Mouse (Mus musculus) C2C12 (cell line): ENCODE data around the gene Cldn10. TPM values are rescaled to one million over a fixed set of nuclear protein-coding genes. Genes with fewer than 3 reads are reported as not detected.

ENCODE experiments used
- H3K27me3 ChIP-seq: one replicate; pipeline ENCODE4 v1.6.1; 2011; ENCODE audit not compliant: control insufficient read depth, insufficient read depth, insufficient read length
- H3K36me3 ChIP-seq: one replicate; pipeline ENCODE4 v1.6.1; 2011; ENCODE audit not compliant: control insufficient read depth, insufficient read depth
- H3K4me3 ChIP-seq: one replicate; pipeline ENCODE4 v1.5.1; 2011; ENCODE audit warnings: mild to moderate bottlenecking, control low read depth; ENCODE audit not compliant: poor library complexity, insufficient read depth, severe bottlenecking
- H3K79me2 ChIP-seq: one replicate; pipeline ENCODE4 v1.6.1; 2011; ENCODE audit not compliant: control insufficient read depth, insufficient read depth
- H3K79me3 ChIP-seq: one replicate; pipeline ENCODE4 v1.6.1; 2011; ENCODE audit warnings: low read depth, control low read depth
- H3ac ChIP-seq: one replicate; pipeline ENCODE3; 2011; ENCODE audit warnings: low read depth; ENCODE audit not compliant: control insufficient read depth, insufficient read length
- CEBPB ChIP-seq: IDR thresholded peaks from one replicate; pipeline ENCODE4 v1.6.1; 2011; ENCODE audit warnings: low read depth, mild to moderate bottlenecking, control low read depth, moderate library complexity
- CTCF ChIP-seq: IDR thresholded peaks from one replicate; pipeline ENCODE4 v1.5.1; 2011; ENCODE audit not compliant: control insufficient read depth, insufficient read depth, insufficient read length
- MAX ChIP-seq: IDR thresholded peaks from one replicate; pipeline ENCODE4 v1.6.1; 2011; ENCODE audit warnings: mild to moderate bottlenecking, control low read depth
- MYOG ChIP-seq: IDR thresholded peaks from one replicate; pipeline ENCODE4 v1.6.1; 2011; ENCODE audit not compliant: control insufficient read depth, insufficient read length; ENCODE audit errors: extremely low read depth
- polyA plus RNA-seq: library from polyadenylated mRNA; unstranded; fragments of >200 nt; fragmentation: generic; extraction: Trizol; gene quantifications from one replicate; pipeline ENCODE4 v1.2.1, GENCODE M21; 2012; ENCODE audit warnings: missing spikeins

Cldn10 gene
- polyA plus RNA-seq, 1 experiment = not detected

GRCm38 (mm10) chr14:118922251-118922650 is 134.5 kb downstream of the Cldn10 start:
- Histone ChIP-seq H3K79me3 (no peaks in the 10 kb centered on the region), H3ac (no peak overlapping the region), H3K79me2 (no peaks in the 10 kb centered on the region), H3K36me3 (peaks cover 11% of the 10 kb centered on the region), H3K27me3 (no peaks in the 10 kb centered on the region), H3K4me3 (no peak overlapping the region)
- TF ChIP-seq CTCF = no peak

GRCm38 (mm10) chr14:118922667-118923184 is 135.0 kb downstream of the Cldn10 start:
- H3K79me3 ChIP-seq = no peaks in the 10 kb centered on the region
- TF ChIP-seq MAX = no peak
- no peak for TF ChIP-seq CEBPB
- TF ChIP-seq MYOG = no peak

More at GRCm38 (mm10) chr14:118922667-118923184, 135.0 kb downstream of the Cldn10 start:
- H3K27me3 ChIP-seq = no peaks in the 10 kb centered on the region
- H3ac ChIP-seq = no peak overlapping the region
- H3K79me2 ChIP-seq = no peaks in the 10 kb centered on the region
- no peak overlapping the region for H3K4me3 ChIP-seq
- H3K36me3 ChIP-seq = peaks cover 11% of the 10 kb centered on the region

Other genes with a start within 250 kb of the Cldn10 start
- 9.0 TPM for gene Abcc4, start 81.7 kb upstream of the Cldn10 start, polyA plus RNA-seq
- 4.7 TPM for gene Dzip1, start 137.6 kb downstream of the Cldn10 start, polyA plus RNA-seq
- 11.4 TPM for gene Dnajc3, start 150.1 kb downstream of the Cldn10 start, polyA plus RNA-seq